9 mouse cellular contexts compared by ENCODE assay signal in the genomic region with DNA sequence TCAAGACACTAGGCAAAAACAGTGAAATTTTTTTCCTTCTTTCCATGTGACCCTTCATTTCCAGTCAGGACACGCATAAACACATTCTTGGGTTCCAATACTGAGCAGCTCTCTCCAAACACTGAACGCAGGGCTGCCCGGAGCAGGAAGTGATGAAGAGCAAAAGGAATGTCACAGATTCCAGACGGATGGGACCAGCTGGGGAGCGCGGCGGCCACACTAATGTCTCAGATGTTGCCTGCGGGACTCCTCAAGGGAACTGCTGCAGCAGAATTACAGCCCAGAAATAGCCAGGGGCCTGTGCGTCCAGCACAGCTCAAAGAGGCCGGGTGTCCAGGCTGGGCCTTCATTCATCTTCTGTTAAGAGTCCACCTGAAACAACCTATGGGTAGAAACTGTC. TPM values are rescaled to one million over a fixed set of nuclear protein-coding genes. Genes with fewer than 3 reads are reported as not detected.
A peak's percentile ranks its signal among the peaks of the same experiment; 100 is the strongest.
DNase-seq lines count a peak whose midpoint lies in the region; ATAC-seq and TF ChIP-seq lines count a peak whose summit lies in the region.
"Had no signal": no experiment of that assay in that cellular context is flagged by ENCODE, and none has a peak within 500 bp of the region (broad histone marks: within the 10 kb centered on the region; RNA-seq: fewer than 3 reads in every experiment).

No protein-coding gene starts in this region.

- no peak overlapping the region for H3K4me3 ChIP-seq in testis, adult 2 months (ENCODE audit: control insufficient read depth, low read depth, low read length)
- no peak overlapping the region for H3K4me3 ChIP-seq in limb, embryonic 12.5 days (replicated peaks)
- no peak overlapping the region for H3K4me3 ChIP-seq in stomach, embryonic 15.5 days (replicated peaks)
- H3K4me3 ChIP-seq in midbrain, embryonic 11.5 days (ENCODE audit: low read depth, low read length): no peak overlapping the region

- TF ChIP-seq POLR2A in testis, adult 2 months (IDR thresholded peaks at IDR 0.05; ENCODE audit: control insufficient read depth, low read depth, low read length): no peak

- WGBS in limb, embryonic 12.5 days: 46% methylated on average over 10 of the region's 10 CpGs
- 25% methylated on average over 10 of the region's 10 CpGs for WGBS in stomach, embryonic 15.5 days
- WGBS in midbrain, embryonic 11.5 days: 78% methylated on average over 10 of the region's 10 CpGs

- H3K36me3 ChIP-seq in testis, adult 2 months (ENCODE audit: control insufficient read depth, insufficient read depth, low read length): no peaks in the 10 kb centered on the region
- H3K36me3 ChIP-seq in limb, embryonic 12.5 days: no peaks in the 10 kb centered on the region
- H3K36me3 ChIP-seq in stomach, embryonic 15.5 days: no peaks in the 10 kb centered on the region
- no peaks in the 10 kb centered on the region for H3K36me3 ChIP-seq in midbrain, embryonic 11.5 days (ENCODE audit: control insufficient read depth, insufficient read depth, low read length)

- peak overlapping the region; percentile 39; the same call in 1 of the 2 replicates for H3K27ac ChIP-seq in testis, adult 2 months (ENCODE audit: control insufficient read depth, insufficient read depth, low read depth, low read length)
- peak overlapping the region; percentile 26 for H3K27ac ChIP-seq in limb, embryonic 12.5 days
- H3K27ac ChIP-seq in stomach, embryonic 15.5 days: peak overlapping the region; percentile 89
- H3K27ac ChIP-seq in midbrain, embryonic 11.5 days (ENCODE audit: low read depth, low read length): no peak overlapping the region

- no peaks in the 10 kb centered on the region for H3K9me3 ChIP-seq in limb, embryonic 12.5 days
- H3K9me3 ChIP-seq in stomach, embryonic 15.5 days: no peaks in the 10 kb centered on the region
- H3K9me3 ChIP-seq in midbrain, embryonic 11.5 days (ENCODE audit: control insufficient read depth, low read length): no peaks in the 10 kb centered on the region

- H3K27me3 ChIP-seq in testis, adult 2 months (ENCODE audit: control insufficient read depth, insufficient read depth, low read length): no peaks in the 10 kb centered on the region
- no peaks in the 10 kb centered on the region for H3K27me3 ChIP-seq in limb, embryonic 12.5 days
- H3K27me3 ChIP-seq in stomach, embryonic 15.5 days (replicated peaks): no peaks in the 10 kb centered on the region
- no peaks in the 10 kb centered on the region for H3K27me3 ChIP-seq in midbrain, embryonic 11.5 days (ENCODE audit: control insufficient read depth, insufficient read depth, low read length)
- H3K27me3 ChIP-seq: CH12.LX had no signal

- no peak overlapping the region for H3K4me2 ChIP-seq in limb, embryonic 12.5 days
- H3K4me2 ChIP-seq in stomach, embryonic 15.5 days: 0 out of 2 replicates have a peak overlapping the region, but pooled peaks have one; percentile 8
- no peak overlapping the region for H3K4me2 ChIP-seq in midbrain, embryonic 11.5 days

- intact Hi-C loops in heart, postnatal 14 days (cut with DNase I): no loop called here

- H3K9ac ChIP-seq in limb, embryonic 12.5 days (replicated peaks): no peak overlapping the region
- no peak overlapping the region for H3K9ac ChIP-seq in stomach, embryonic 15.5 days
- no peak overlapping the region for H3K9ac ChIP-seq in midbrain, embryonic 11.5 days (ENCODE audit: low read length)

- no peak for DNase-seq in testis, postnatal 14 days (ENCODE audit: low spot score)
- DNase-seq in heart, postnatal 14 days: peak; percentile 71 to 75
- no peak for DNase-seq in midbrain, embryonic 11.5 days (ENCODE audit: low spot score, missing footprints)
- DNase-seq in frontal cortex, postnatal 25 days (ENCODE audit: low spot score in 2 of 2): no peak
- DNase-seq in thymus, postnatal 0 days (ENCODE audit: low spot score): no peak

- TF ChIP-seq CTCF in testis, adult 2 months (IDR thresholded peaks at IDR 0.05; ENCODE audit: control insufficient read depth, insufficient read depth, insufficient replicate concordance, low read depth, low read length): no peak

- no peaks in the 10 kb centered on the region; the same call in 1 of the 2 replicates for H3K4me1 ChIP-seq in testis, adult 2 months (ENCODE audit: control insufficient read depth, insufficient read depth, low read length)
- H3K4me1 ChIP-seq in limb, embryonic 12.5 days (replicated peaks): peaks cover 38% of the 10 kb centered on the region
- H3K4me1 ChIP-seq in stomach, embryonic 15.5 days: peaks cover 38% of the 10 kb centered on the region
- H3K4me1 ChIP-seq in midbrain, embryonic 11.5 days (ENCODE audit: control insufficient read depth, insufficient read depth, low read length): no peaks in the 10 kb centered on the region

- no peak for ATAC-seq in limb, embryonic 12.5 days (ENCODE audit: insufficient number of reproducible peaks, insufficient read depth, low FRiP score, low TSS enrichment, low read depth)
- ATAC-seq in stomach, embryonic 15.5 days (ENCODE audit: insufficient read depth, low FRiP score, low read depth): peak; percentile 44; the same call in 1 of the 2 replicates
- no peak for ATAC-seq in midbrain, embryonic 11.5 days (ENCODE audit: low FRiP score)

RNA-seq across cellular contexts. Expression of gene Rasa3, which starts 9.0 kb away (rescaled TPM):
- polyA plus RNA-seq in testis, adult 2 months (2012; rRNA removed): 41.0 and 47.5 TPM in 2 replicates
- 10 to 100 TPM; 22.2 to 22.6 TPM for total RNA-seq in heart, postnatal 14 days (2021)
- polyA plus RNA-seq in limb, embryonic 12.5 days (2016; fragmentation: Nextera tagmentation; extraction: Ambion mirVana): 20.2 and 24.9 TPM in 2 replicates
- polyA plus RNA-seq in stomach, embryonic 15.5 days (2015; fragmentation: Nextera tagmentation; extraction: Ambion mirVana): 26.0 and 27.0 TPM in 2 replicates
- 19.8 and 20.7 TPM in 2 replicates for polyA plus RNA-seq in midbrain, embryonic 11.5 days (2014; fragmentation: Nextera tagmentation; extraction: Ambion mirVana)
- 24.2 TPM in 2 replicates for polyA plus RNA-seq in thymus, postnatal 0 days (2015; fragmentation: Nextera tagmentation; extraction: Ambion mirVana)

RNA-seq across cellular contexts. Expression of gene Cfap97d2, which starts 37.3 kb away (rescaled TPM):
- 1.8 and 2.2 TPM in 2 replicates for polyA plus RNA-seq in testis, adult 2 months (2012; rRNA removed)
- not detected for total RNA-seq in heart, postnatal 14 days (2021)
- polyA plus RNA-seq in limb, embryonic 12.5 days (2016; fragmentation: Nextera tagmentation; extraction: Ambion mirVana): 0.06 and 0.14 TPM in 2 replicates
- not detected in 2 replicates for polyA plus RNA-seq in stomach, embryonic 15.5 days (2015; fragmentation: Nextera tagmentation; extraction: Ambion mirVana)
- 0.90 and 1.5 TPM in 2 replicates for polyA plus RNA-seq in midbrain, embryonic 11.5 days (2014; fragmentation: Nextera tagmentation; extraction: Ambion mirVana)
- 0.08 TPM in 1 of 2 replicates, not detected in the other for polyA plus RNA-seq in thymus, postnatal 0 days (2015; fragmentation: Nextera tagmentation; extraction: Ambion mirVana)
- total RNA-seq: CH12.LX had no signal

Comparison
In these comparisons a context has a peak if more than half of its experiments do, and no peak if none do; other contexts are left out.
1. DNase-seq: peak in heart, postnatal 14 days (2 of 2); none in testis, postnatal 14 days (single experiment), midbrain, embryonic 11.5 days (single experiment), frontal cortex, postnatal 25 days (0 of 2) and thymus, postnatal 0 days (single experiment).